Mouse (Mus musculus): Measurements from ENCODE around the gene Fbxw21.

The Fbxw21 gene

DNA sequence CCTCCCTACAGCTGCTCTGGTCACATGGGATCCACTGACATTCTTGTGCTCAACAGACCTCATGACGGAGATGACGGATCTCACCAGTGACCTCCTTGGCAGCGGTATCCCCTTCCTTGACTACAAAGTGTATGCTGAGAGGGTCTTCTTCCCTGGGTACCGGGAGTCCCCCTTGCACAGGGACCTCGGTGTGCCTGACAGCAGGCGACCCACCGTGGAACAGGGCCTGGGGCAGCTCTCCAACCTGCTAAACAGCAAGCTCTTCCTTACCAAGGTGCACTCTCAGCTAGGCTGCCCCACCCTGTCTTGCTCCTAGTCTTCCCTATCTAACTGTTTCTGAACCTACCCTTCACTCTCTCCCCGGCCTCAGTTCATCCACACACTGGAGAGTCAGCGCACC lies 50.2 kb downstream of the Fbxw21 start:
- no peak for DNase-seq (ENCODE audit: low read depth)

DNA sequence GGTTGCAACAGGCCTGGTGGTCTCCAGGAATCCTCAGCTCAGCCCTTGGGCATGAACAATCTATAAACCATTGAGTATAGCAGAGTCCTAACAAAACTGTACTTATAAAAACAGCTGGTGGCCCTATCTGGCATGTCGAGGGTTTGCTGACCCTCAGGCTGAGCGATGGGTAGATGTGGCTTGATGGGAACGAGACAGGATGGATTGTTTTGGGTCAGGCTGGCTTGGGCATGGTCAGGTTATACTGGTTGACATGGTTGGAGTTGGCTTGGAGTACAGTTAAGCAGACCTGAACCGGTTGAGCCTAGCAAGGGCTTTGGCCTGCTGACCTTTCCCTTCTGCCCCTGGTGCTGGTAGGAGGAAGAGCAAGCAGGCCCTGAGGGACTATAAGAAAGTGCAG lies 50.7 kb downstream of the Fbxw21 start:
- DNase-seq (ENCODE audit: low read depth), result no peak

- no peak for DNase-seq (ENCODE audit: low read depth)
Observed at GRCm38 (mm10) chr9:109110240-109110639, 51.6 kb downstream of the Fbxw21 start.

- no peak for DNase-seq (ENCODE audit: low read depth)
Observed at GRCm38 (mm10) chr9:109107341-109107740, 54.5 kb downstream of the Fbxw21 start.

DNA sequence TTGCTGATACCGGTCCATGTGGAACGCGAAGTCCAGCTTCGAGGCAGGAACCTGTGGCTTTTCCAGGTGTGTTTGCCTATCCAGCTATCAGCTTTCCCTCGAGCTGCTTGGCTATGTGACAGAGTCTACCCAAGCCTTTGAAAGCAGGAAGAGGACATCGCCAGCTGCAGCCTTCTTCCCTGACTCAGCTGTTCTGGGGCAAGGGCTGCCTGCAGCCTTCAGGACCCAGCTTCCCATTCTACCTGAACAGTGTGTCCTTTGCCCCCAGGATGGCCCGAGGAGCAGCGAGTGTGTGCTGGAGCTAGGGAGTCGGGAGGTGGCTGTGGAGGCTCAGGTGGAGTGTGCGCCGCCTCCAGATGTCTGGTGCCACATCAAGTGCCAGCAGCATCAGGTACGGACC lies 56.2 kb downstream of the Fbxw21 start:
- no peak for DNase-seq (ENCODE audit: low read depth)

DNA sequence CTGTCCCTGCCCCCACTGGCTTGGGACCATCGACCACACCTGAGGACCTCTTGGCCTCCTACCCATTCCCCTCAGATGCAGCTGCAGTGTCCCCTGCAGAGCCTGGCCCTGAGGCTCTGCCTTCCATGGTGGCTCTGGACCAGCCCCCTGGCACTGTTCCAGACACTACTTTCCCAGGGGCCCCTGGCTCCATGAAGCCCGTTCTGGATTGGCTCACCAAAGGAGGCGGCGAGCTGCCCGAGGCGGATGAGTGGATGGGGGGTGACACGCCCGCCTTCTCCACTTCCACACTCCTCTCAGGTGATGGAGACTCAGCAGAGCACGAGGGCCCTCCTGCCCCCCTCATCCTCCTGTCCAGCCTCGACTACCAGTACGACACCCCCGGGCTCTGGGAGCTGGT lies 56.8 kb downstream of the Fbxw21 start:
- no peak for DNase-seq (ENCODE audit: low read depth)

DNA sequence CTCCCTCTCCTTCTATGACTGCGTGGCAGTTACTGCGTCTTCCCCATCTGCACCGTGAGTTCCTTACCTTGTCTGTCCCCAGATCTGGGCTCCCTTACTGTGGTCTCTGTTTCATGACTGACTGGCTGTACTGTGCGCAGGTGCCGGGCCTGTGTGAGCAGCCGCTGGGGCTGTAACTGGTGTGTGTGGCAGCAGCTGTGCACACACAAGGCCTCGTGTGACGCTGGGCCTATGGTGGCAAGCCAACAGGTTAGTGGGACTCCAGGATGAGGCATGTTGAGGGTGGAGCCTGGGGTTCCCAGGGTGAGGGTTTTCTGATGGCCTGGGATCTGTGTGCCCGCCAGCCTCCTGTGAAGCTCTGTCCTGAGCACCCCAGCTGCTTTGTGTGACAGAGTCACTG lies 57.8 kb downstream of the Fbxw21 start:
- no peak for DNase-seq (ENCODE audit: low read depth)

- DNase-seq (ENCODE audit: low read depth), result no peak
Observed at GRCm38 (mm10) chr9:109103250-109103649, 58.6 kb downstream of the Fbxw21 start.

DNA sequence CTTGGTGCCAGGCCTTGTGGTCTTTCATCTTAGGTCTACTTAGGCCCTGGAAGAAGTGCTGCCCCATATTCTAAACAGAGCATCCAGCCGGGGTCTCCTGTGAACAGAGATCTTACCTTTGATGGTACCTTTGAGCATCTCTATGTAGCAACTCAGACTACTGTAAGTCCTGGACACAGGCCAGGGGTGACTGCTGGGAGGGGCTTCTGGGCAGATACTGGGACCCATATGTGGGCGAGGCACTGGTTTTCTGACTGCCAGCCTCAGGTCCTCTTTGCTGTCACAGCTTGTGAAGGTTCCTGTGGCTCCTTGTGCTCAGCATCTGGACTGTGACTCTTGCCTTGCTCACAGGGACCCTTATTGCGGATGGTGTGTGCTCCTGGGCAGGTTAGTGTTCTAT lies 59.3 kb downstream of the Fbxw21 start:
- no peak for DNase-seq (ENCODE audit: low read depth)

GRCm38 (mm10) chr9:109101933-109102445 lies 59.9 kb downstream of the Fbxw21 start:
- no peak for DNase-seq (ENCODE audit: low read depth)

GRCm38 (mm10) chr9:109100307-109100928 lies 61.4 kb downstream of the Fbxw21 start:
- no peak for DNase-seq (ENCODE audit: low read depth)

GRCm38 (mm10) chr9:109098969-109099368 lies 62.9 kb downstream of the Fbxw21 start:
- no peak for DNase-seq (ENCODE audit: low read depth)

GRCm38 (mm10) chr9:109098366-109098765 lies 63.5 kb downstream of the Fbxw21 start:
- no peak for DNase-seq (ENCODE audit: low read depth)

DNA sequence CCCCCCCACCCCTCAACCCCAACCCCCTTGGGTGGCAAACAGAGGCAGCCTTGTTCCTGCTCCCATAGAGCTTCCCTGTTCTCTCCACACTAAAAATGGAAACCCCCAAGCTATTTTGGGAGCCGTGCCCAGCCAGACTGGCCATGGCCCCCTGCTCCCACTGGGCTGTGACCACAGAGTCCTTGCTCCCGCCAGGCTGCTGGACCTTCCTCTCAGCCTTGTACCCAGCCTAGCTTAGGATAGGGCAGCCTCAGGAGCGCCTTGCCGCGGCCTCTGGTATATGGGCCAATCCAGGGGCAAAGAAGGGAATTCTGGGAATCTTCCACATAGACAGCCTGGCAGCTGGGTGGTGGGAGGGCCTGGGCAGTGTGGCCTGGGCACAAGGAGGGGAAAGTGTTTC lies 64.0 kb downstream of the Fbxw21 start:
- DNase-seq (ENCODE audit: low read depth), result no peak

- DNase-seq (ENCODE audit: low read depth), result no peak
Observed at GRCm38 (mm10) chr9:109097291-109097690, 64.5 kb downstream of the Fbxw21 start.

DNA sequence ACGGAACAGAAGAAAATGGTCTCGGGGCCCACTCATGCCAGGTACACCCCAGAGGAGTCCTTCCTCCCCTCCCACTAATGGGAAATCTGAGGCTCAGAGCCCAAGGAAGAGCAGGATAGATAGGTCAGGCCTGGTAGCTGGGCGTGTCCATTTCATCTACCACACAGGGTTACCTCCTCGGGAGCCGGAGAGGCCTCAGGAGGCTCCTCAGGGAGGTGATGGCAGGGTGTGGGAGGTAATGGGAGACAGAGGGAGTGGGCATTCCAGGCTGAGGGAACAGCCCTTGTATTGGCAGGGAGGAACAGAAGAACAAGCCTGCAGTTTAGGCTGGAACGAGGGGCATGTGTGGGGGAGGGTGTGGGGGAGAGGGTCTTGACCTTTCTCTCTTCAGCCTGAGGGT lies 65.0 kb downstream of the Fbxw21 start:
- DNase-seq (ENCODE audit: low read depth), result no peak

DNA sequence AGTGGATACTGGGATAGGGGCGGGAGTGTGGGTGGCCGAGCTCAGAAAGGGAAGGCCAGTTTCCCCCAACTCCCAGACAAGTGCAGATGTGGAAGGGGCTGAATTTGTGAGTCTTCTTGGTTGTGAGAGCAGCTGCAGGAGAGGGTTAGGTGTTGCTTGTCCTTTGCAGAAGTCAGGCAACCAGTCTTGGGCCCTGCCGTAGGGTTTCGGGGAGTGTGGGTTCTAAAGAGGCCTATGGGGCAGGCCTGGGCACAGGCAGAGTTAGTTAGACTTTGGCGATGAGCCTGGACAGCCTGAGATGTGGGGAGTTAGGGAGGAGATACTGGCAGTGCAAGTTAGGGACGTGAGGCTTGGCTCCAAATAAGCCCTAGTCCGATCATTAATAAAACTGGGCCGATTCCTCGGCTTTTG lies 65.6 kb downstream of the Fbxw21 start:
- no peak for DNase-seq (ENCODE audit: low read depth)

- no peak for DNase-seq (ENCODE audit: low read depth)
Observed at GRCm38 (mm10) chr9:109095137-109095982, 66.5 kb downstream of the Fbxw21 start, which contains the start of gene Plxnb1. Gene Plxnb1, plus strand, starts transcription at chr9:109095389.

- no peak for DNase-seq (ENCODE audit: low read depth)
Observed at GRCm38 (mm10) chr9:109094553-109095136, 67.2 kb downstream of the Fbxw21 start.

DNA sequence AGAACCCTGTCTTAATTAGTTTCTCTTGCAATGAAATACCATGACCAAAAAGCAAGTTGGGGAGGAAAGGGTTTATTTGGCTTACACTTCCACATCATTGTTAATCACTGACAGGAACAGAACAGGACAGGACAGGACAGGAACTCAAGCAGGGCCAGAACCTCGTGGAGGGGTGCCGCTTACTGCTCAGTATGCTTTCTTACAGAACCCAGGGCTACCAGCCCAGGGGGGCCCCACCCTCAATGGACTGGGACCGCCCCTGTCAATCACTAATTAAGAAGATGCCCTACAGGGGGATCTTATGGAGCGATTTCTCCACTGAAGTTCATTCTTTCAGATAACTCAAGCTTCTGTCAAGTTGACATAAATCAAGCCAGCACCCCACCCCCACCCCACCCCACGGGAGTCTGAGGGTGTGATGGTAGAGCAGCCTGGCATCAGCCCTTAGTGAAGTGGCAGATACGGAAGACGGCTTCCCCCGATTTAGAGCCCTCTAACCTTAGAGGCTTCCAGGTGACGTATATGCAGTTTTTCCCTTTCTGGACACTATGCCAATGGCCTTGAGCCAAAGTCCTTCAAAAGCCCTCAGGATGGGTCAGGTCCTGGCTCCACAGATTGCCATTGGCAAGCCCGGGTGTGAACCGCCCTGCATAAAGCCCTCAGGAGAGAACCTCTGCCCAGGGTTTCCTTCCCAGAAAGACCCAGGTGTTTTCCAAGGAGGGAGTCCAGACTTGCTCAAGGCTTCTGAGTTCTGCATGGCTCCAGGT lies 67.9 kb downstream of the Fbxw21 start:
- no peak for DNase-seq (ENCODE audit: low read depth)

DNA sequence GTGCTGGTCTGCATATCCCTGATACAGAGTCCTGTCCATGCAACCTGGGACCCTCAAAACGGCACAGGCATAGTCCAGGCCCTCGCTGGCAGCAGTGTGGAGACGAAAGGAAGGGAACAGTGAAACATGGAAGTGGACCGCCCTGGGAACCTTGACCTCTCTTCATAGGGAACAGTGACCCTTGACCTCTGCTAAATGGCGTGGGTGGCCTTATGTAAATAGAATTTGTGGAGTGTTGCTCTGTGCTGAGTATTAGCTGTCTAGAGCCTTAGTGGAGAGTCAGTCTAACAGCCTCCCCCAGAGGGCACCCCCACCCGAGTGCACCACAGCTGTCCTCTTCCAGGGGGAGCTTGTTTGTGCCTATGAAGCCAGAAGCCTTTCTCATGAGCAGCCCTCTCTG lies 69.0 kb downstream of the Fbxw21 start:
- no peak for DNase-seq (ENCODE audit: low read depth)

DNA sequence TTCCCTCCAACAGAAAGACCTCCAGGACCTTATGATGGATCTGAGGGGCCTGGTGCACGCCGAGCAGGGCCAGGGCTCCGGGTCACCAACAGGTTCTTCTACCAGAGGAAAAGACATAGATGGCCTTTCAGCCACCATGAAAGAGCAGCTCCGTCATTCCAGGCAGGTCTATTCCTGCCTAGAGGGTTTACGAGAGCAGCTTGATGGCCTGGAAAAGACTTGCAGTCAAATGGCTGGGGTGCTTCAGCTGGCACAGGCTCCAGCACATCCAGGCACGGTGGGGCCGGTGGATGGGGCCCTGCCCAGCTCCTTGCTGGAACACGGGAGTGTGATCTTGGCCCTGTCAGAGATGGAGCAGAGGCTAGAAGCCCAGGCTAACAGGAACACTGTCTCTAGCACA lies 70.0 kb downstream of the Fbxw21 start:
- no peak for DNase-seq (ENCODE audit: low read depth)

Measured in c-Kit-positive CD71-negative TER-119-negative erythroid progenitor cells, embryonic 14.5 days (primary cell).